Mouse (Mus musculus): ENCODE measurements around the gene Tmem104. TPM values are rescaled to one million over a fixed set of nuclear protein-coding genes. Genes with fewer than 3 reads are reported as not detected.

Gene Tmem104
- polyA plus RNA-seq (2014; fragmentation: Illumina TruSeq; extraction: RNeasy Lipid Tissue Mini Kit (QIAGEN cat#74804); ENCODE audit: low read depth, low replicate concordance), result 6.1 TPM

GRCm38 (mm10) chr11:115187224-115187639 lies at the start of gene Tmem104:
TSS of gene Tmem104 (plus strand) at chr11:115187487.

GRCm38 (mm10) chr11:115162832-115163480 lies 24.3 kb upstream of the Tmem104 start, which contains the start of gene Slc9a3r1:
TSS of gene Slc9a3r1 (plus strand) at chr11:115163341.

GRCm38 (mm10) chr11:115187693-115188092 lies 406 bp downstream of the Tmem104 start, which contains the start of gene Nat9:
TSS of gene Nat9 (minus strand) at chr11:115187859.

GRCm38 (mm10) chr11:115267061-115267883 lies 80.0 kb downstream of the Tmem104 start, which contains the start of gene Grin2c:
TSS of gene Grin2c (minus strand) at chr11:115267243.

GRCm38 (mm10) chr11:115276780-115277603 lies 89.7 kb downstream of the Tmem104 start, which contains the start of gene Fdxr:
TSS of gene Fdxr (minus strand) at chr11:115277050.

Other genes starting within 250 kb of the Tmem104 start
- gene Cd300c, start 218.3 kb upstream of the Tmem104 start, polyA plus RNA-seq (2014; fragmentation: Illumina TruSeq; extraction: RNeasy Lipid Tissue Mini Kit (QIAGEN cat#74804); ENCODE audit: low read depth, low replicate concordance), result not detected
- gene Cd300ld, start 197.6 kb upstream of the Tmem104 start, polyA plus RNA-seq (2014; fragmentation: Illumina TruSeq; extraction: RNeasy Lipid Tissue Mini Kit (QIAGEN cat#74804); ENCODE audit: low read depth, low replicate concordance), result 4.0 TPM
- 2.8 TPM for gene Cd300c2, start 185.6 kb upstream of the Tmem104 start, polyA plus RNA-seq (2014; fragmentation: Illumina TruSeq; extraction: RNeasy Lipid Tissue Mini Kit (QIAGEN cat#74804); ENCODE audit: low read depth, low replicate concordance)
- not detected for gene Cd300ld2, start 171.3 kb upstream of the Tmem104 start, polyA plus RNA-seq (2014; fragmentation: Illumina TruSeq; extraction: RNeasy Lipid Tissue Mini Kit (QIAGEN cat#74804); ENCODE audit: low read depth, low replicate concordance)
- 1.5 TPM for gene Cd300ld4, start 160.5 kb upstream of the Tmem104 start, polyA plus RNA-seq (2014; fragmentation: Illumina TruSeq; extraction: RNeasy Lipid Tissue Mini Kit (QIAGEN cat#74804); ENCODE audit: low read depth, low replicate concordance)
- not detected for gene Cd300ld5, start 149.7 kb upstream of the Tmem104 start, polyA plus RNA-seq (2014; fragmentation: Illumina TruSeq; extraction: RNeasy Lipid Tissue Mini Kit (QIAGEN cat#74804); ENCODE audit: low read depth, low replicate concordance)
- gene Cd300ld3, start 139.1 kb upstream of the Tmem104 start, polyA plus RNA-seq (2014; fragmentation: Illumina TruSeq; extraction: RNeasy Lipid Tissue Mini Kit (QIAGEN cat#74804); ENCODE audit: low read depth, low replicate concordance), result 9.4 TPM
- not detected for gene Cd300e, start 125.3 kb upstream of the Tmem104 start, polyA plus RNA-seq (2014; fragmentation: Illumina TruSeq; extraction: RNeasy Lipid Tissue Mini Kit (QIAGEN cat#74804); ENCODE audit: low read depth, low replicate concordance)
- 2.0 TPM for gene Rab37, start 96.1 kb upstream of the Tmem104 start, polyA plus RNA-seq (2014; fragmentation: Illumina TruSeq; extraction: RNeasy Lipid Tissue Mini Kit (QIAGEN cat#74804); ENCODE audit: low read depth, low replicate concordance)
- gene Cd300lf, start 53.5 kb upstream of the Tmem104 start, polyA plus RNA-seq (2014; fragmentation: Illumina TruSeq; extraction: RNeasy Lipid Tissue Mini Kit (QIAGEN cat#74804); ENCODE audit: low read depth, low replicate concordance), result 0.31 TPM
- gene Slc9a3r1, start 24.1 kb upstream of the Tmem104 start, polyA plus RNA-seq (2014; fragmentation: Illumina TruSeq; extraction: RNeasy Lipid Tissue Mini Kit (QIAGEN cat#74804); ENCODE audit: low read depth, low replicate concordance), result 10.6 TPM
- gene Nat9, start 372 bp downstream of the Tmem104 start, polyA plus RNA-seq (2014; fragmentation: Illumina TruSeq; extraction: RNeasy Lipid Tissue Mini Kit (QIAGEN cat#74804); ENCODE audit: low read depth, low replicate concordance), result 39.7 TPM
- 1.4 TPM for gene Grin2c, start 79.8 kb downstream of the Tmem104 start, polyA plus RNA-seq (2014; fragmentation: Illumina TruSeq; extraction: RNeasy Lipid Tissue Mini Kit (QIAGEN cat#74804); ENCODE audit: low read depth, low replicate concordance)
- 14.0 TPM for gene Fdxr, start 89.6 kb downstream of the Tmem104 start, polyA plus RNA-seq (2014; fragmentation: Illumina TruSeq; extraction: RNeasy Lipid Tissue Mini Kit (QIAGEN cat#74804); ENCODE audit: low read depth, low replicate concordance)
- gene Fads6, start 110.2 kb downstream of the Tmem104 start, polyA plus RNA-seq (2014; fragmentation: Illumina TruSeq; extraction: RNeasy Lipid Tissue Mini Kit (QIAGEN cat#74804); ENCODE audit: low read depth, low replicate concordance), result 2.6 TPM
- gene Otop2, start 119.7 kb downstream of the Tmem104 start, polyA plus RNA-seq (2014; fragmentation: Illumina TruSeq; extraction: RNeasy Lipid Tissue Mini Kit (QIAGEN cat#74804); ENCODE audit: low read depth, low replicate concordance), result not detected
- not detected for gene Ush1g, start 134.6 kb downstream of the Tmem104 start, polyA plus RNA-seq (2014; fragmentation: Illumina TruSeq; extraction: RNeasy Lipid Tissue Mini Kit (QIAGEN cat#74804); ENCODE audit: low read depth, low replicate concordance)
- gene Otop3, start 147.2 kb downstream of the Tmem104 start, polyA plus RNA-seq (2014; fragmentation: Illumina TruSeq; extraction: RNeasy Lipid Tissue Mini Kit (QIAGEN cat#74804); ENCODE audit: low read depth, low replicate concordance), result not detected
- 3.8 TPM for gene Hid1, start 180.3 kb downstream of the Tmem104 start, polyA plus RNA-seq (2014; fragmentation: Illumina TruSeq; extraction: RNeasy Lipid Tissue Mini Kit (QIAGEN cat#74804); ENCODE audit: low read depth, low replicate concordance)
- 3.8 TPM for gene Cdr2l, start 194.4 kb downstream of the Tmem104 start, polyA plus RNA-seq (2014; fragmentation: Illumina TruSeq; extraction: RNeasy Lipid Tissue Mini Kit (QIAGEN cat#74804); ENCODE audit: low read depth, low replicate concordance)
- gene Mrpl58, start 216.3 kb downstream of the Tmem104 start, polyA plus RNA-seq (2014; fragmentation: Illumina TruSeq; extraction: RNeasy Lipid Tissue Mini Kit (QIAGEN cat#74804); ENCODE audit: low read depth, low replicate concordance), result 115 TPM
- 3,222 TPM for gene Atp5h, start 232.5 kb downstream of the Tmem104 start, polyA plus RNA-seq (2014; fragmentation: Illumina TruSeq; extraction: RNeasy Lipid Tissue Mini Kit (QIAGEN cat#74804); ENCODE audit: low read depth, low replicate concordance)
- 34.3 TPM for gene Kctd2, start 232.6 kb downstream of the Tmem104 start, polyA plus RNA-seq (2014; fragmentation: Illumina TruSeq; extraction: RNeasy Lipid Tissue Mini Kit (QIAGEN cat#74804); ENCODE audit: low read depth, low replicate concordance)

All from heart, adult 10 weeks (tissue).